Mouse (Mus musculus) midbrain, embryonic 11.5 days (tissue): Measurements from ENCODE around the gene Samd13. TPM values are rescaled to one million over a fixed set of nuclear protein-coding genes. Genes with fewer than 3 reads are reported as not detected.

ENCODE experiments used
- ATAC-seq: fragments of 200-750 bp; cut with Nextera tagmentation; 2 replicates; pipeline ENCODE4 v1.8.0; 2017; ENCODE audit warnings: moderate TSS enrichment, moderate library complexity; ENCODE audit not compliant: low FRiP score
- DNase-seq: peaks from one replicate; pipeline ENCODE4 v3.0.0; 2015; ENCODE audit warnings: low spot score; ENCODE audit errors: missing footprints
- H3K27ac ChIP-seq: fragments of 300-500 bp; sonication (generic); 2 replicates; pipeline ENCODE4 v1.5.1; 2014; ENCODE audit warnings: low read depth, low read length
- H3K27me3 ChIP-seq: fragments of 300-500 bp; sonication (generic); 2 replicates; pipeline ENCODE4 v1.6.1; 2014; ENCODE audit warnings: mild to moderate bottlenecking, low read length, moderate library complexity, mixed read lengths; ENCODE audit not compliant: control insufficient read depth, insufficient read depth
- H3K36me3 ChIP-seq: fragments of 300-500 bp; sonication (generic); 2 replicates; pipeline ENCODE4 v1.6.1; 2014; ENCODE audit warnings: mild to moderate bottlenecking, low read length, moderate library complexity, mixed read lengths; ENCODE audit not compliant: control insufficient read depth, insufficient read depth
- H3K4me1 ChIP-seq: fragments of 300-500 bp; sonication (generic); 2 replicates; pipeline ENCODE4 v1.6.1; 2014; ENCODE audit warnings: low read length; ENCODE audit not compliant: control insufficient read depth, insufficient read depth
- H3K4me2 ChIP-seq: fragments of 300-500 bp; sonication (generic); 2 replicates; pipeline ENCODE4 v1.6.1; 2014; ENCODE audit warnings: mild to moderate bottlenecking, moderate library complexity
- H3K4me3 ChIP-seq: fragments of 300-500 bp; sonication (generic); 2 replicates; pipeline ENCODE4 v1.5.1; 2014; ENCODE audit warnings: low read depth, low read length
- H3K9ac ChIP-seq: fragments of 300-500 bp; sonication (generic); 2 replicates; pipeline ENCODE4 v1.6.1; 2014; ENCODE audit warnings: low read length
- H3K9me3 ChIP-seq: fragments of 300-500 bp; sonication (generic); 2 replicates; pipeline ENCODE4 v1.6.1; 2016; ENCODE audit warnings: low read length; ENCODE audit not compliant: control insufficient read depth
- WGBS: fragments of 180-500 bp; shearing (Covaris S2); extraction: QIAGEN DNeasy Blood & Tissue Kit; methylation state at CpG from one replicate; pipeline ENCODE4 v1.1.7; 2014; 5-methylcytosine and 5-hydroxymethylcytosine counted together
- polyA plus RNA-seq: library from polyadenylated mRNA; unstranded; fragments of >200 nt; fragmentation: Nextera tagmentation; extraction: Ambion mirVana; gene quantifications from 2 replicates; pipeline ENCODE4 v1.2.1, GENCODE M21; 2014

Samd13 gene
- polyA plus RNA-seq, 1 experiment from 2014 or later, result 0.26 TPM

GRCm38 (mm10) chr3:146632506-146632905 is 52.9 kb downstream of the Samd13 start:
- Histone ChIP-seq H3K36me3 (no peaks in the 10 kb centered on the region), H3K4me3 (no peak overlapping the region), H3K4me1 (no peaks in the 10 kb centered on the region), H3K27ac (no peak overlapping the region), H3K9me3 (no peaks in the 10 kb centered on the region), H3K27me3 (no peaks in the 10 kb centered on the region), H3K4me2 (no peak overlapping the region), H3K9ac (no peak overlapping the region)
- 89% methylated on average over 5 of the region's 5 CpGs for WGBS
- DNase-seq (no peak), ATAC-seq (no peak)

DNA sequence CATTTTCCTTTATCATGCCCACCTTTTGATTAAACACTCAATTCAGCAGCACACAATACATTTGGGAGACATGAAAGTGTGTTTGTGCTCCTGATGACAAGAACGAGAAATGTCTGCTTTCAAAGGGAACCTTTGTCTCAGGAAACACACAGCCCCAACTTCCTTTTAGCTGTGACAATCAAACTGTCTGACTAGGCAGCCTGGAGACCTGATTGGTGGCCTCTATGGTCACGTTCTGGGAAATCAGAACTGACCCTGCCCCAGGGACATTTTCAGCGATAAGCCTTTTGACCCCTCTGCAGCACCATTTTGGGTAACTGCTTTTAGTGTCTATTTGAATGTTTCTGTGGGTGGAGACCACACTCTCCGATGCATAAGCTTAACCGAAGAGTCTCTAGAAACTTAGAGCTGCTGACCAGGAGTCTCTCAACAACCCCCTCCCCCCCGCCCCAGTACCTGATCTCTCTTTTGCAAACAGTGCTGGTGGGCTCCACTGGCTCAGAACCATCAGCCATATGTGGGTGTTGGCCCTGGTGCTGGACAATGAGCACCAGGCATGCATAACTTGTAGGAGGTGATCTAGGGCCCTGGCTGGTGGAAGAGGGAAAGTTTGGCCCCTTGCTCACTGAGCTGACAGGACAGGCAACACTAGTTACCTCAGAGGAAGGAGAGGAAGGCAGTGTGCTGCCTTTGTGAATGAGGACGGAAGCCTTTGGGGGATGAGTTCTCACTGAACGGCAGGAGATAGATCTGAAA is 57.0 kb downstream of the Samd13 start:
- Histone ChIP-seq H3K9me3 (no peaks in the 10 kb centered on the region), H3K27me3 (no peaks in the 10 kb centered on the region), H3K4me2 (no peak overlapping the region), H3K36me3 (no peaks in the 10 kb centered on the region), H3K27ac (no peak overlapping the region), H3K9ac (no peak overlapping the region), H3K4me3 (no peak overlapping the region), H3K4me1 (no peaks in the 10 kb centered on the region)
- 71% methylated on average over 8 of the region's 8 CpGs for WGBS
- no peak for ATAC-seq
- DNase-seq, result no peak

DNA sequence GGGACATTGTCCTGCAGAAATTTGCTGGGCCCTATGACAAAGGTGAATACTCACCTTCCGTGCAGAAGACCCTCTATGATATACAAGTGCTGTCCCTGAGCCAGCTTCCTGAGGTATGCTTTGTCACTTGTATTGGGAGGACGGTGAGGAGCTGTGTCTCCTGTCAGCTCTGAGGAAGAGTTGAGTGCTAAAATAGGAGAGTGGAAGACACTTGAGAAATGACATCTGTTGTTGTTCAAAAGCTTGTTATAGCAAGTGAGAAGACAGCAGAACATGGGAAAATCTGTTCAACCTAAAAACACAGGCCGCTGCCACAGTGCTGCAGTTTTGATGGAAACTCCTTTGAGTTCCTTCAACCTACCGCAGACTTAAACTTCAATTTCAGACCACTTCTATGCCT is 59.6 kb downstream of the Samd13 start:
- ATAC-seq (no peak), DNase-seq (no peak)
- Histone ChIP-seq H3K4me3 (no peak overlapping the region), H3K9ac (no peak overlapping the region), H3K27me3 (no peaks in the 10 kb centered on the region), H3K9me3 (no peaks in the 10 kb centered on the region), H3K4me2 (no peak overlapping the region), H3K27ac (no peak overlapping the region), H3K4me1 (no peaks in the 10 kb centered on the region), H3K36me3 (no peaks in the 10 kb centered on the region)
- 92% methylated on average over 4 of the region's 4 CpGs for WGBS

- Histone ChIP-seq H3K9me3 (no peaks in the 10 kb centered on the region), H3K4me3 (no peak overlapping the region), H3K27me3 (no peaks in the 10 kb centered on the region), H3K27ac (no peak overlapping the region), H3K9ac (no peak overlapping the region), H3K4me2 (no peak overlapping the region), H3K4me1 (no peaks in the 10 kb centered on the region), H3K36me3 (no peaks in the 10 kb centered on the region)
- 85% methylated on average over 11 of the region's 11 CpGs for WGBS
- no peak for ATAC-seq
- DNase-seq, result no peak
Measured at GRCm38 (mm10) chr3:146621966-146622365, 63.4 kb downstream of the Samd13 start.

DNA sequence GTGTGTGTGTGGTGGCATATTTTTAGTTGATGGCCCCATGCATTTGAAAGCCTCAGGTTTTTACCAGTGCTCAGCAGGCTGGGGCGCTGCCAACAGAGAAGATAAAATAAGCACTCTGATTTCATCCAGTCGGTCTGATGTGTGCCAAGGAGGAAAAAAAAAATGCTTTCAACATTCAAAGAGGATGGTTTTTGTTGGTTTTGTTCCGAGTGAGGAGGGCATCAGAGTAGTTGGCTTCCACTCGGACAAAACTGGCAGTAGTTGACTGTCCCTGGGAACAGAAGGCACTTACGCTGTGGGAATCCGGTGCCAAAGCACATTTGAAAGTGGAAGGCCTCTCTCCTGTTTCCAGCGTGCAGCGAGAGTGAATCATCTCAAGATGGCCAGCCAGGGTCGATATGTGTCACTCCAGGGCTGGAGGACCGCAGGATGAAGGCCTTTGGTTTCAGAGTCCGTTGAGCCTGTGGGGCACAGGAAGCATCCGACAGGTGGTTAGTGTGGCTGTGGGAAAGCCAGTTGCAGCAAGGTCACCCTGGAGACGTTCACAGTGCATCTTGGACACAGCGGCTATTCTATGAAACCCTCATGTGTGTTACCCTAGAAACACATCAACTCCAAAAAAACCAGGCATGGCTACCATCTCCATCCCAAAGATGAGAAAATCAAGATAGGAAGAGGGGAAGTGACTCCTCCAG is 64.7 kb downstream of the Samd13 start:
- ATAC-seq (no peak), DNase-seq (no peak)
- Histone ChIP-seq H3K36me3 (no peaks in the 10 kb centered on the region), H3K9ac (no peak overlapping the region), H3K4me1 (no peaks in the 10 kb centered on the region), H3K27me3 (no peaks in the 10 kb centered on the region), H3K4me3 (no peak overlapping the region), H3K9me3 (no peaks in the 10 kb centered on the region), H3K4me2 (no peak overlapping the region), H3K27ac (no peak overlapping the region)
- 91% methylated on average over 14 of the region's 14 CpGs for WGBS

- Histone ChIP-seq H3K4me1 (no peaks in the 10 kb centered on the region), H3K4me3 (no peak overlapping the region), H3K9ac (no peak overlapping the region), H3K27me3 (no peaks in the 10 kb centered on the region), H3K4me2 (no peak overlapping the region), H3K9me3 (no peaks in the 10 kb centered on the region), H3K27ac (no peak overlapping the region), H3K36me3 (no peaks in the 10 kb centered on the region)
- no peak for DNase-seq
- 91% methylated on average over 10 of the region's 10 CpGs for WGBS
- no peak for ATAC-seq
Measured at GRCm38 (mm10) chr3:146620101-146620500, 65.3 kb downstream of the Samd13 start.

GRCm38 (mm10) chr3:146618357-146618756 is 67.0 kb downstream of the Samd13 start:
- DNase-seq (no peak), ATAC-seq (no peak)
- Histone ChIP-seq H3K4me1 (no peaks in the 10 kb centered on the region), H3K36me3 (no peaks in the 10 kb centered on the region), H3K4me3 (no peak overlapping the region), H3K4me2 (no peak overlapping the region), H3K9ac (no peak overlapping the region), H3K27ac (no peak overlapping the region), H3K27me3 (no peaks in the 10 kb centered on the region), H3K9me3 (no peaks in the 10 kb centered on the region)
- 83% methylated on average over 4 of the region's 4 CpGs for WGBS

DNA sequence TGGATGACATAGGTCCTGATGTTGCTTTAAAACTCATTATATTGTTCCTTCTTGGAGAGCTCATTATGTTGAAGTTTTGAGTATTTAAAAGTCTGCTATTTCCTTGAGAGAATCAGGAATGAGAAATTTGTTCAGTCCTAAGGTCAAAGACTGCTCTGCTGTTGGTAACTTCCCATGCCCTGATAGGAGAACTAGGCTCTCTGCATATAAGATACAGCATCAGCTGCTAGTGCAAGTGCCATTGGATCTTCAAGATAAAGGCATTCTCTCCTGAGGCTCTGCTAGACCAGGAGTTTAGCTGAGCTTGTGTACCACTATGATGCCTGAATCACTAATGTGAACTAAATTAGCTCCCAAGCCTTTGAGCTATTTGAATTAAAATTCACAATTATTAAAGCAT is 67.4 kb downstream of the Samd13 start:
- Histone ChIP-seq H3K36me3 (no peaks in the 10 kb centered on the region), H3K27ac (no peak overlapping the region), H3K9me3 (no peaks in the 10 kb centered on the region), H3K4me1 (no peaks in the 10 kb centered on the region), H3K4me2 (no peak overlapping the region), H3K27me3 (no peaks in the 10 kb centered on the region), H3K4me3 (no peak overlapping the region), H3K9ac (no peak overlapping the region)
- DNase-seq, result no peak
- ATAC-seq, result no peak

- Histone ChIP-seq H3K9ac (no peak overlapping the region), H3K9me3 (no peaks in the 10 kb centered on the region), H3K27me3 (no peaks in the 10 kb centered on the region), H3K36me3 (no peaks in the 10 kb centered on the region), H3K4me1 (no peaks in the 10 kb centered on the region), H3K4me2 (no peak overlapping the region), H3K27ac (no peak overlapping the region), H3K4me3 (no peak overlapping the region)
- ATAC-seq, result no peak
- 75% methylated on average over 5 of the region's 5 CpGs for WGBS
- no peak for DNase-seq
Measured at GRCm38 (mm10) chr3:146616533-146617283, 68.7 kb downstream of the Samd13 start.
